Mouse (Mus musculus) olfactory bulb, adult 2 months (tissue): ENCODE results near the gene Adgrb2. TPM values are rescaled to one million over a fixed set of nuclear protein-coding genes. Genes with fewer than 3 reads are reported as not detected.

Experiments
- H3K27ac ChIP-seq: fragments of 200-500 bp; 2 replicates; pipeline ENCODE4 v1.5.1; 2012; ENCODE audit warnings: low read depth, low read length; ENCODE audit not compliant: insufficient read depth
- H3K4me1 ChIP-seq: fragments of 200-500 bp; 2 replicates; pipeline ENCODE4 v1.6.1; 2012; ENCODE audit warnings: low read length; ENCODE audit not compliant: control insufficient read depth, insufficient read depth
- H3K4me3 ChIP-seq: fragments of 200-500 bp; 2 replicates; pipeline ENCODE4 v1.5.1; 2012; ENCODE audit warnings: mild to moderate bottlenecking, low read depth, low read length, moderate library complexity; ENCODE audit not compliant: insufficient read depth
- CTCF ChIP-seq: fragments of 200-500 bp; IDR thresholded peaks from 2 replicates; pipeline ENCODE4 v1.5.1; 2012; ENCODE audit warnings: low read depth, mild to moderate bottlenecking, low read length, moderate library complexity; ENCODE audit not compliant: insufficient read depth
- POLR2A ChIP-seq: fragments of 200-500 bp; IDR thresholded peaks from 2 replicates; pipeline ENCODE4 v1.6.1; 2012; ENCODE audit warnings: mild to moderate bottlenecking, low read depth, low read length, moderate library complexity; ENCODE audit not compliant: insufficient read depth
- WGBS: fragments of 180-500 bp; shearing (Covaris S2); methylation state at CpG from one replicate; pipeline ENCODE4 v1.1.7; 2018; 5-methylcytosine and 5-hydroxymethylcytosine counted together
- polyA plus RNA-seq: library from polyadenylated mRNA; stranded (reverse); fragments of >200 nt; gene quantifications from 2 replicates; pipeline ENCODE4 v1.2.4, GENCODE M21; 2012; ENCODE audit warnings: low replicate concordance; ENCODE audit not compliant: missing spikeins, insufficient read depth, insufficient read length

Gene Adgrb2
- polyA plus RNA-seq, result not detected in 2 replicates

GRCm38 (mm10) chr4:129984421-129985061 is at the start of gene Adgrb2:
Gene Adgrb2, plus strand, starts transcription at chr4:129984870.
- TF ChIP-seq POLR2A (0 out of 2 replicates have a peak, but pooled peaks have one; percentile 37), CTCF (no peak)
- peaks cover 54% of the 10 kb centered on the region for H3K4me1 ChIP-seq
- peak within 1 kb of the TSS; percentile 93 for H3K4me3 ChIP-seq
- H3K27ac ChIP-seq, result peak within 1 kb of the TSS; percentile 79
- whole genome bisulfite sequencing, result 2% methylated on average over 62 of the region's 77 CpGs

- 73% methylated on average over 6 of the region's 6 CpGs for WGBS
- Histone ChIP-seq H3K4me1 (peaks cover 7% of the 10 kb centered on the region; the same call in 1 of the 2 replicates), H3K4me3 (no peak overlapping the region), H3K27ac (no peak overlapping the region)
- TF ChIP-seq CTCF, result no peak
- no peak for TF ChIP-seq POLR2A
These were observed 33.3 kb upstream of the Adgrb2 start for GRCm38 (mm10) chr4:129951359-129951821.

- no peak overlapping the region for H3K27ac ChIP-seq
- no peak for TF ChIP-seq CTCF
- WGBS, result 75% methylated on average over 5 of the region's 5 CpGs
- H3K4me3 ChIP-seq, result no peak overlapping the region
- 0 out of 2 replicates have a peak, but pooled peaks cover 4% of the 10 kb centered on the region for H3K4me1 ChIP-seq
These were observed 32.3 kb upstream of the Adgrb2 start for GRCm38 (mm10) chr4:129952241-129952810.

- Histone ChIP-seq H3K27ac (no peak overlapping the region), H3K4me1 (no peaks in the 10 kb centered on the region), H3K4me3 (no peak overlapping the region)
- TF ChIP-seq POLR2A, result no peak
- TF ChIP-seq CTCF, result no peak
- 79% methylated on average over 2 of the region's 2 CpGs for WGBS
These were observed 30.1 kb upstream of the Adgrb2 start for GRCm38 (mm10) chr4:129954527-129954926.

- WGBS, result under 1% methylated on average over 37 of the region's 37 CpGs
- TF ChIP-seq POLR2A (no peak; the same call in 1 of the 2 replicates), CTCF (no peak)
- Histone ChIP-seq H3K4me3 (peak overlapping the region; percentile 51), H3K27ac (peak overlapping the region; percentile 84), H3K4me1 (peaks cover 23% of the 10 kb centered on the region)
These were observed 24.3 kb upstream of the Adgrb2 start for GRCm38 (mm10) chr4:129960180-129960944.

GRCm38 (mm10) chr4:129965294-129965693 is 19.4 kb upstream of the Adgrb2 start:
- peak overlapping the region; percentile 64 for H3K27ac ChIP-seq

GRCm38 (mm10) chr4:129966201-129966600 is 18.5 kb upstream of the Adgrb2 start:
- Histone ChIP-seq H3K27ac (peak overlapping the region; percentile 97; the same call in 1 of the 2 replicates), H3K4me3 (no peak overlapping the region), H3K4me1 (peaks cover 46% of the 10 kb centered on the region)
- WGBS, result 26% methylated on average over 10 of the region's 10 CpGs
- no peak for TF ChIP-seq CTCF
- TF ChIP-seq POLR2A, result no peak

More at GRCm38 (mm10) chr4:129965294-129965693, 19.4 kb upstream of the Adgrb2 start:
- WGBS, result 17% methylated on average over 11 of the region's 11 CpGs
- H3K4me3 ChIP-seq, result no peak overlapping the region
- TF ChIP-seq POLR2A, result no peak
- no peak for TF ChIP-seq CTCF
- H3K4me1 ChIP-seq, result peaks cover 49% of the 10 kb centered on the region

GRCm38 (mm10) chr4:129967024-129968014 is 17.4 kb upstream of the Adgrb2 start:
- Histone ChIP-seq H3K4me3 (no peak overlapping the region), H3K27ac (peak overlapping the region; percentile 97), H3K4me1 (peaks cover 49% of the 10 kb centered on the region)
- no peak for TF ChIP-seq CTCF
- no peak for TF ChIP-seq POLR2A
- 16% methylated on average over 13 of the region's 13 CpGs for WGBS
